Mouse (Mus musculus) megakaryocyte, embryonic 14.5 days (primary cell): ENCODE data around the gene Lag3.

Source experiments
- FLI1 ChIP-seq: IDR thresholded peaks from 2 replicates; pipeline ENCODE4 v1.6.1; 2012; ENCODE audit warnings: low read length, inconsistent platforms, mixed read lengths
- GATA1 ChIP-seq: IDR thresholded peaks from 3 replicates; pipeline ENCODE4 v1.6.1; 2012; ENCODE audit warnings: mixed read lengths, low read length, inconsistent platforms, borderline replicate concordance

GRCm38 (mm10) chr6:124910032-124910431 lies 1.5 kb downstream of the Lag3 start:
- TF ChIP-seq GATA1 (no peak), FLI1 (no peak)
